Mouse (Mus musculus) testis, adult 2 months (tissue): ENCODE data around the gene Eva1c. TPM values are rescaled to one million over a fixed set of nuclear protein-coding genes. Genes with fewer than 3 reads are reported as not detected.

Experiments
- H3K27ac ChIP-seq: fragments of 200-500 bp; 2 replicates; pipeline ENCODE4 v1.5.1; 2012; ENCODE audit warnings: low read depth, low read length; ENCODE audit not compliant: control insufficient read depth, insufficient read depth
- H3K27me3 ChIP-seq: fragments of 200-500 bp; 2 replicates; pipeline ENCODE4 v1.6.1; 2012; ENCODE audit warnings: mild to moderate bottlenecking, low read length, moderate library complexity; ENCODE audit not compliant: control insufficient read depth, insufficient read depth
- H3K36me3 ChIP-seq: fragments of 200-500 bp; 2 replicates; pipeline ENCODE4 v1.6.1; 2012; ENCODE audit warnings: mild to moderate bottlenecking, low read length; ENCODE audit not compliant: control insufficient read depth, insufficient read depth
- H3K4me1 ChIP-seq: fragments of 200-500 bp; 2 replicates; pipeline ENCODE4 v1.6.1; 2012; ENCODE audit warnings: low read length; ENCODE audit not compliant: control insufficient read depth, insufficient read depth
- H3K4me3 ChIP-seq: fragments of 200-500 bp; 2 replicates; pipeline ENCODE4 v1.5.1; 2012; ENCODE audit warnings: low read depth, mild to moderate bottlenecking, low read length, moderate library complexity, mixed read lengths; ENCODE audit not compliant: control insufficient read depth
- CTCF ChIP-seq: fragments of 200-500 bp; IDR thresholded peaks from 2 replicates; pipeline ENCODE4 v1.5.1; 2012; ENCODE audit warnings: low read depth, mild to moderate bottlenecking, inconsistent platforms, low read length, moderate library complexity; ENCODE audit not compliant: control insufficient read depth, insufficient read depth, insufficient replicate concordance
- POLR2A ChIP-seq: fragments of 200-500 bp; IDR thresholded peaks from 2 replicates; pipeline ENCODE4 v1.6.1; 2012; ENCODE audit warnings: low read depth, mild to moderate bottlenecking, inconsistent platforms, low read length, moderate library complexity; ENCODE audit not compliant: control insufficient read depth
- polyA plus RNA-seq: library from polyadenylated mRNA; depleted of rRNA; stranded (reverse); fragments of >200 nt; gene quantifications from 2 replicates; pipeline ENCODE4 v1.2.3, GENCODE M21; 2012

Gene Eva1c
- polyA plus RNA-seq, 1 experiment, result 40.0 TPM

DNA sequence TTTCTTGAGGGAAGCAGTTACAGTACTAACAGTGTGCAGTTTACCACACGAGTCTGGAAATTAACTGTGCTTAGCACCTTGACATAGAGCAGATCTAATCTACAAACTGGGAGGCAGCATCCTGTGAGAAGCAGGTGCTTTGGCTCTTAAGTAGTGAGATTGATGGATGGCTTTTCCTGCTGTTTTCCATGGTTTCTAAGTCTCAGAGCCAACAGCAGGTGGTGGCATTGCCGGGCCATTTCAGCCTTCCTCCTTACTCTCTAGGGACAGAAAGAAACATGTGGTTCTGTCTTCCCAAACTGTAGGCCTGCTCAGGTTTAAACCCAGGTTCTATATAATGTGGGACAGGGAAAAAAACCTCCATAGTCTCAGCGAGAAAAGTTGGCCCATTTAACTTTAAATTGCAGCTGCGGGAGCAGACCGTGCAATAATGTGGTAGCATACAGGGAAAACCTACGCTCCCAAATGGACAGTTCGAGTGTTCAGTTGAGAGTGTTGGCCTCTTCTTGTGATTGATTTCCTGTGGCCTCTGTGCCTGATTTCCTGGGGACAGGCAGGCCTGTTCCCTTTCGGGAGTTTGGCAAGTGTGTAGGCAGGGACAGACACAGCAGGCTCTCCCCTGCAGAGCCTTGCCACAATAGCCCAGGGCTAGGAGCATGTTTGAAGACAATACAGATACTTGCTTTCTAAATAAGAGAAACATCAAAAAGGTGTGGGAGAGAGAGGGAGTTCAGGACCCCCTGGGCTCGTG is 6.7 kb downstream of the Eva1c start:
- Histone ChIP-seq H3K4me3 (no peak overlapping the region), H3K4me1 (peaks cover 9% of the 10 kb centered on the region), H3K36me3 (no peaks in the 10 kb centered on the region), H3K27me3 (no peaks in the 10 kb centered on the region), H3K27ac (no peak overlapping the region)
- no peak for TF ChIP-seq CTCF
- no peak for TF ChIP-seq POLR2A

DNA sequence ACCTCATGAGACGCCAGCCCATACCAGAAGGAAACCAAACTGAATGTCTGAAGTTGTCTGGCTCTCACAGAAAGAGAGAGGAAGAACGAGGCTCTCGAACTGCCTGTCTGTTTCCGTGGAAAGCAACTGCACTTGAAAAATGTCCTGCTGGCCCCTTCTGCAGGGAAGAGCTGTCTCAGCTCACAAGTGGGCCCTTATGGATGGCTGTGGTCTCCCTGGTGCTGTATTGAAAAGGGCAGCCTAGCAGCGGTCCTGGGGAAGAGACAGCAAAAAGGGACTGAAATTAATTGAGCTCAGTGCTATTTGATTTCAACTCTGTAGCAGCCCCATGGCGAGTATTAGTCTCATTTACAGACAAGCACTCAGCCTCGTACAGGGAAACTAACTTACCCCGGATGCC is 10.9 kb downstream of the Eva1c start:
- TF ChIP-seq POLR2A (no peak), CTCF (no peak)
- no peak overlapping the region for H3K27ac ChIP-seq
- no peaks in the 10 kb centered on the region for H3K27me3 ChIP-seq
- no peaks in the 10 kb centered on the region for H3K36me3 ChIP-seq
- H3K4me1 ChIP-seq, result no peaks in the 10 kb centered on the region
- no peak overlapping the region for H3K4me3 ChIP-seq

DNA sequence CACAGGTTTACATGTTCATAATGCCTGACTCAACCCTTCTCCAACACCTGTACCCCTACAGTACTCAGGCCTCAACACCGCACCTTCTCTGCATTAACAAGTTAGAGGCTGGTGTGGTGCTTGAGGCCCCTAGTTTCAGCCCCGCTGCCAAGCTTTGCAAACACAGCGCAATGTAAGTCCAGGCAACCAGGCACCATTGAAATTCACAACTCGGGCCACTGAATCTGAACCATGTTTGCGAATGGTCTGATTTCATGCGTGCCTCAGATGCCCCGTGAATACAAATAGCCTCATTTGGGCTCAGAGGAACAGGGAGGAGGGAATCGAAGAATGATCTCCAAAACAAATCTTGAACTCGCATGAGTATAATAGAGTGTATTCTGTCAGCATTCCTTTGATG is 15.6 kb downstream of the Eva1c start:
- Histone ChIP-seq H3K36me3 (no peaks in the 10 kb centered on the region), H3K27me3 (no peaks in the 10 kb centered on the region), H3K27ac (no peak overlapping the region), H3K4me1 (no peaks in the 10 kb centered on the region), H3K4me3 (no peak overlapping the region)
- no peak for TF ChIP-seq POLR2A

DNA sequence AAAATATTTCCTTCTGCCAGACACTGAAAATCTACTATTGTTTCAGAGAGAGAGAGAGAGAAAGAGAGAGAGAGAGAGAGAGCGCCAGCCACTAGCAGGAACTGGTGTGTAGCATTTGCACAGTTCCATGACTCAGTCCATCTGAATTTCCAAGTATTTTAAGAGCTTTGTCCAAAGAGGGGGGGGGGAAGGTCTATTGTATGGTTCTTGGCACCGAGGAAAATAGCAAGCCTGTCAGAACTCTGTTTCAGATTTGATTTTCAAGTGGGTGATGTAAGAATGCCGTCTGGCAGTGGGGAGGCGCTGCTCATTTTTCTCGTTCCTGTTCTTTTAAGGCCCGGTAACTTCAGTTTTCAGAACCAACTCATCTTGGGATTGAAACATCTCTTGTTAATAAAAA is 18.5 kb downstream of the Eva1c start:
- Histone ChIP-seq H3K27ac (no peak overlapping the region), H3K36me3 (no peaks in the 10 kb centered on the region), H3K4me1 (peaks cover 8% of the 10 kb centered on the region), H3K27me3 (no peaks in the 10 kb centered on the region), H3K4me3 (no peak overlapping the region)
- TF ChIP-seq POLR2A, result no peak
- TF ChIP-seq CTCF, result no peak

DNA sequence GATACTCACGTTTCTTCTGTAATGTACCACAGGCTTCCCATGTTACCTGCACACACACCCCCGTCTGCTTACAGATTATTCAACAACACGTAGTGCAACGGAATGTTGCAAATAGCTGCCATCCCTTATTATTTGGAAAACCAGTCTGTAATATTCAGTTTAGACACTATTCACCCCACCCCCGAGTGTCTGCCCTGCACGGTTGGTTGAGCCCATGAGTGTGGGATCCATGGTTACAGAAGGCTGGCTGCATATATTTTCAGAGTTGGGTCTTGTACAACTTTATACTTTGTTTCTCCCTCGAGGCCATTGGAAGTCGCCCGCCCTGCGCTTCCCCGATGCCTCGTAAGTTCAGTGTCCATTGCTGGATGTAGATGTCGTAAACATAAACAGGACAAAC is 19.1 kb downstream of the Eva1c start:
- peaks cover 8% of the 10 kb centered on the region for H3K4me1 ChIP-seq
- H3K36me3 ChIP-seq, result no peaks in the 10 kb centered on the region
- TF ChIP-seq POLR2A (no peak), CTCF (no peak)
- no peak overlapping the region for H3K4me3 ChIP-seq
- H3K27me3 ChIP-seq, result no peaks in the 10 kb centered on the region
- H3K27ac ChIP-seq, result no peak overlapping the region

DNA sequence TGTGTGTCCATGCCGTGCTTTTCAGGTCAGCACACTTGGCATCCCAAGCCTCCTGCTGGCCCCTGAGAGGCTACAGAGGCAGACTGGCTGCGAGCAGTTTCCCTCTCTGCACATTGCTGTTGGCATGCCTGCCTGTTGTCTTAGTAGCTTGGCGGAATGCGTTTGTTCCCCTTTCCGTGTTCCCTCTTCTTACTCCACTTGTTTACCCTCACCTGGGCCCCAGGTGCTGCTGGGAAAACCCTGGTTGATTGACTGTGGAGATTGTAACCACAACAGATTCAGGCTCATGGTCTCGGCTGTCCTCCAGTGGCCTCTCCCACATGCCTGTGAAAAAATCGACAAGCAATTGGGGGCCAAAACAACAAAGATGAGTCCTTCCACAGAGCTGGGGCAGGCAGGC is 22.2 kb downstream of the Eva1c start:
- H3K4me1 ChIP-seq, result peaks cover 8% of the 10 kb centered on the region
- H3K4me3 ChIP-seq, result no peak overlapping the region
- H3K36me3 ChIP-seq, result no peaks in the 10 kb centered on the region
- no peak overlapping the region for H3K27ac ChIP-seq
- H3K27me3 ChIP-seq, result no peaks in the 10 kb centered on the region
- no peak for TF ChIP-seq POLR2A
- no peak for TF ChIP-seq CTCF

DNA sequence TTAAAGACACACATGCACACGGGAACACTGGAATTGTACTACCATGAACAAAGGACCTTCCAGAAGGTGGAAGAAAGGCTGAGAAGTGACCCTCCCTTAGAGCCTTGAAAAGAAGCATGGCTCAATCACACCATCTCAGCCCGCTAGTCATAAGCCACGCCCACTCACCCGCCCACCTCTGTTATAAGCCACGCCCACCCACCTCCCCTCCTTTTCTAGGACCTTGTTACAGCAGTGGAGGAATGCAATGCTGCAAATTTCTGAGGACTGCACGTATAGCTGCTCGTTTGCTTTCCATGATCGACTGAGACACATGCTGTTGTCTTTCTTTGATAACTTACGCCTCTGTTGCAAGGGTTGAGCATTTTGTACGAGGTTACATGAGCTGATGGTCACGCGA is 22.7 kb downstream of the Eva1c start:
- Histone ChIP-seq H3K4me1 (peaks cover 8% of the 10 kb centered on the region), H3K27me3 (no peaks in the 10 kb centered on the region), H3K36me3 (no peaks in the 10 kb centered on the region), H3K4me3 (no peak overlapping the region), H3K27ac (no peak overlapping the region)
- no peak for TF ChIP-seq CTCF
- no peak for TF ChIP-seq POLR2A

DNA sequence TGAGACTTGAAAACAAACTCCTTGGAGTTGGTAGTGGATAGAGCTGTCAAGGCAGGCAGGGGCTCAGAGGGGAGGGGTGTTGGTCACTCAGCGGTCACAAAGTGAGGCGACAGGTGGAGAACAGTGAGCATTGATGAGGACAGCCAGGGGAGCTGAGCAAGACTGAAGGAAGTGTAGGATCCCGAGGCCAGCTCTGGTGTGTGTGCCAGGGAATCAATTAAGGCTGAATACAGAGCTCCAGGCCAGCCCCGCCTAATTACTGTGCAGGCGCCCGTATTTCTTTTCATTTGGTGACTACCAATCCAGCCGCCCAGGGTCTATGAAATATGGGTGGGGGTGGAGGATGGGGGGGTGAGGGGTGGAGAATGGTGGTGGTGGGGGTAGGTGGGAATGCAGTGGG is 24.4 kb downstream of the Eva1c start:
- Histone ChIP-seq H3K27me3 (no peaks in the 10 kb centered on the region), H3K4me3 (no peak overlapping the region), H3K27ac (no peak overlapping the region), H3K36me3 (no peaks in the 10 kb centered on the region), H3K4me1 (peaks cover 8% of the 10 kb centered on the region)
- no peak for TF ChIP-seq POLR2A
- no peak for TF ChIP-seq CTCF
